Mouse (Mus musculus) lung, adult 2 months (tissue): ENCODE results near the gene Prrc2b.

Experiments
- CTCF ChIP-seq: fragments of 200-500 bp; IDR thresholded peaks from 2 replicates; pipeline ENCODE4 v1.5.1; 2011; ENCODE audit warnings: mild to moderate bottlenecking, low read length, control low read depth; ENCODE audit not compliant: insufficient read depth
- POLR2A ChIP-seq: fragments of 200-500 bp; IDR thresholded peaks from 2 replicates; pipeline ENCODE4 v1.6.1; 2011; ENCODE audit warnings: low read depth, mild to moderate bottlenecking, control low read depth, low read length, borderline replicate concordance; ENCODE audit errors: extremely low read depth

GRCm38 (mm10) chr2:32167819-32168218, 16.9 kb downstream of the Prrc2b start:
- peak; percentile 23; the same call in 1 of the 2 replicates for TF ChIP-seq CTCF
- TF ChIP-seq POLR2A = no peak
